Mouse (Mus musculus): ENCODE data around the gene Myt1l. TPM values are rescaled to one million over a fixed set of nuclear protein-coding genes. Genes with fewer than 3 reads are reported as not detected.

Gene Myt1l
- polyA plus RNA-seq, 1 experiment from 2014 or later, result 0.03 TPM

DNA sequence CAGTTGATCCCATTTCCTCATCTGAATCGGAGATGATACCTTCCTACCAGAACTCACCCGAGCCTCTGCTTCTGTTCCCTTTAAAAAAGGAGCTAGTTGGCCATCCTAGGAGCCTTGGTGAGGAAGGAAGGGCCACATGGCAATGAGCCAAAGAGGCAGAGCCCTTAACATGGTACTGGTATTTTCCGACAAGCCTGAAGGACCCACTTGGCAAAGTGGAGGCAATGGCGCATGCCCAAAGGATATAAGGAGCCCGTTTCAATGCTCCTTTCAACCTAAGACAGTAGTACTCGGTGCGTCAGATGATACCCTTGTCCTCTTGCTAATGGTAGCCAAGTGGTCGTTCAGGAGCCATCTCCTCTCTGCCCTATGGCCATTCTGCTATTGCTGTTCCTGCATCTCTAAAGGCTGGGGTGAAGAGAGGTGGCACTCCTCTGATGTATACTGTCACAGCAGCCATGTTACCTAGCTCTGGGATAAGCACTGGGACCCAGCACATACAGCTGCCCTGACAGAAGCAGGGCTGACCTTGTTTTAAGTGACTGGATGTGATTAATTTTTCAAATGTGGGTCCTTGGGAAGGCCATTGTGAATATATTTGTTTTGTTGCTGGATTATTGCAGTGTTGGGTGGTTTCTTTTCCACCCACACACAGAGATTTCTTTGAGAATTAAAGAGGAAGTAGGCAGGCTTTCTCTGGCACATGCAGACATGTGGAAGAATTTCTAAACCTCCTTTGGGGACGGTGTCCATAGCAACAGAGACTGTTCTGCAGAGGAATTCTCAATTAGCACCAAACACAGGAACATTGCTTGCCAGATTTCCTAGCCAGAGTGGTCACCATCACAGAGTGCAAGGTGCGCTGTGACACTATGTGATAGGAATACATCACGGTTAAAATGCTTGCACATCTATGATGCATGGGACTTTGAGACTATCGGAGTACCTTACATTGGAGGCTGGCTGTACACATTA is 169.6 kb downstream of the Myt1l start:
- Histone ChIP-seq H3K27ac (ENCODE audit: low read length) (no peak overlapping the region), H3K9me3 (replicated peaks; ENCODE audit: control insufficient read depth, low read length) (no peaks in the 10 kb centered on the region), H3K4me1 (ENCODE audit: control insufficient read depth, insufficient read depth, low read length) (peaks cover 27% of the 10 kb centered on the region), H3K36me3 (ENCODE audit: control insufficient read depth, insufficient read depth) (no peaks in the 10 kb centered on the region), H3K9ac (ENCODE audit: low read length) (no peak overlapping the region), H3K4me2 (ENCODE audit: low read depth, low read length) (no peak overlapping the region), H3K27me3 (ENCODE audit: control insufficient read depth, insufficient read depth, low read length) (no peaks in the 10 kb centered on the region), H3K4me3 (ENCODE audit: low read length) (no peak overlapping the region)
- 76% methylated on average over 12 of the region's 12 CpGs for WGBS
- ATAC-seq (replicated peaks; ENCODE audit: extremely low read depth, insufficient read depth, low FRiP score), result no peak

DNA sequence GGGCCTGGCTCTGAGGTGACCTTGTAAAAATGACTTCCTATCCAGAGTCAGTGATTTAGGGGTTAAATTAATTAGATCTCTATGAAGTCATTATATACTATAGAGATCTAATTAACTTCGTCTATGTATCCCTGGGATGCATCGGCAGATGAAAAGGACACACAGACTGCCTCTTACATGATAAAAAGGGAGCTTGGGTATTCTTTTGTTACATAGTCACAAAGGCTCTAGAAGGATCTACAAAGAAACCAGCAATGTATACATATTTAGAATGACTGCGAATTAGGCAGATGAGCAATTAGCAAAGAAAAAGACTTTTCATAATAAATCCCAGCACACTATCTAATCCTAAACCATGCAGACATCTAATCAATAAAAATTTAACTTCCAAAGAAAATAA is 170.4 kb downstream of the Myt1l start:
- no peaks in the 10 kb centered on the region for H3K9me3 ChIP-seq (replicated peaks; ENCODE audit: control insufficient read depth, low read length)
- WGBS, result 75% methylated on average over 3 of the region's 3 CpGs
- H3K4me3 ChIP-seq (ENCODE audit: low read length), result no peak overlapping the region
- no peaks in the 10 kb centered on the region for H3K27me3 ChIP-seq (ENCODE audit: control insufficient read depth, insufficient read depth, low read length)
- no peak overlapping the region for H3K9ac ChIP-seq (ENCODE audit: low read length)
- no peak overlapping the region for H3K27ac ChIP-seq (ENCODE audit: low read length)
- no peaks in the 10 kb centered on the region for H3K36me3 ChIP-seq (ENCODE audit: control insufficient read depth, insufficient read depth)
- ATAC-seq (replicated peaks; ENCODE audit: extremely low read depth, insufficient read depth, low FRiP score), result no peak
- no peak overlapping the region for H3K4me2 ChIP-seq (ENCODE audit: low read depth, low read length)
- H3K4me1 ChIP-seq (ENCODE audit: control insufficient read depth, insufficient read depth, low read length), result peaks cover 27% of the 10 kb centered on the region

DNA sequence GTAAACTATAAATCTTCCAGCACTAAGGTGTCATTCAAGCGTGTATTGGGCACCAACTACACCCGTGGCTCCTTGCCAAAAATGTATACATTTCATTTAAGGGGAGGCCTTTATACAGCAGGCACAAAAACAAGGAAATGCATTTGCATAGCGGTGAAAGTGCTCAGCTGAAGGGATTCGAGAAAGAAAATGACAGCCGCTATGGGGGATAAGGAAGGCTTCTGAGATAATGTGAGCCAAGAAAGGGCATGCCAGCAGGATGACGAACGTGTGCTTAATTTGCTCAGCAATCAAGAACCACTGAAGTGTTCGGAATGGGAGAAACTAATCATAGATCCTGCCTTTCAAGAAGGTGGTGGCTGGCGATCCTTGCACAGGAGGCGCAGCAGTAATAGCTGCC is 170.8 kb downstream of the Myt1l start:
- Histone ChIP-seq H3K4me3 (ENCODE audit: low read length) (no peak overlapping the region), H3K27ac (ENCODE audit: low read length) (no peak overlapping the region), H3K4me2 (ENCODE audit: low read depth, low read length) (no peak overlapping the region), H3K4me1 (ENCODE audit: control insufficient read depth, insufficient read depth, low read length) (peaks cover 31% of the 10 kb centered on the region), H3K27me3 (ENCODE audit: control insufficient read depth, insufficient read depth, low read length) (no peaks in the 10 kb centered on the region), H3K9ac (ENCODE audit: low read length) (no peak overlapping the region), H3K36me3 (ENCODE audit: control insufficient read depth, insufficient read depth) (no peaks in the 10 kb centered on the region), H3K9me3 (replicated peaks; ENCODE audit: control insufficient read depth, low read length) (no peaks in the 10 kb centered on the region)
- no peak for ATAC-seq (replicated peaks; ENCODE audit: extremely low read depth, insufficient read depth, low FRiP score)
- 27% methylated on average over 10 of the region's 10 CpGs for WGBS

DNA sequence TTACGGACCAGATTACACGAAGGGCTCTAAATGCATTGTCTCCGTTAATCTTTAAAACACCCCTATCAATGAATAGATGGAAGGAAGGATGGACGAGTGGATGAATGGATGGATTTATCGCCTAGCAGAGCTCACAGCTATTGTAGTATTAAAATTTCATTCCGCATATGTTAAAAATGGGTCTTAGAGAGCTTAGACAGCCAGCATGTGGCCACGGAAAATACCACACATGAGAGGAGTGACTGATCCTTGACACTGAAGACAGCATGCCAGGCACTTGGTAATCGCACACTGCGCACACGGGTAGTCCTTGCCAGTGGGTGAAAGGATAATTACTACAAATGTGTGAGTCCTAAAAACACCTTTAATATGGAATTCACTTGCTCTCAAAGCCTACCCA is 171.2 kb downstream of the Myt1l start:
- no peak for ATAC-seq (replicated peaks; ENCODE audit: extremely low read depth, insufficient read depth, low FRiP score)
- no peak overlapping the region for H3K27ac ChIP-seq (ENCODE audit: low read length)
- H3K4me1 ChIP-seq (ENCODE audit: control insufficient read depth, insufficient read depth, low read length), result peaks cover 30% of the 10 kb centered on the region
- no peaks in the 10 kb centered on the region for H3K27me3 ChIP-seq (ENCODE audit: control insufficient read depth, insufficient read depth, low read length)
- 67% methylated on average over 10 of the region's 10 CpGs for WGBS
- no peaks in the 10 kb centered on the region for H3K36me3 ChIP-seq (ENCODE audit: control insufficient read depth, insufficient read depth)
- no peak overlapping the region for H3K9ac ChIP-seq (ENCODE audit: low read length)
- H3K9me3 ChIP-seq (replicated peaks; ENCODE audit: control insufficient read depth, low read length), result no peaks in the 10 kb centered on the region
- no peak overlapping the region for H3K4me3 ChIP-seq (ENCODE audit: low read length)
- H3K4me2 ChIP-seq (ENCODE audit: low read depth, low read length), result no peak overlapping the region

DNA sequence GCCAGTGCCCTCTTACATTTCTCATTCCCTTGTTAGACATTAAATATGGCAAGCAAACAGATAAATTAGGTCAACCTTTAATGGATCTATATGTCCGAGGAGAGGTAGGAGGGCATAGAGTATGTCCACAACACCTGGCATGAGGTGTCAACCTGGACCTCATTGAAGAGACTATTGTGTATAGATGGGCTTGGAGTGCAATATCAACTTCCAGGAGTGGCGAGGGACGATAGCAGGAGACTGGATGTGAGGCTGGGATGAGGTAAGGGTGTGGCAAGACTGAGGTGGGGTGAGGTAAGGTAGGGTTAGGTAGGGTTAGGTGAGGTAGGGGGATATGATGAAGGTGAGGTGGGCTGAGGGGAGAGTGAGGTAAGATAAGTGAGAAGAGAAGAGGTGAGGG is 171.8 kb downstream of the Myt1l start:
- ATAC-seq (replicated peaks; ENCODE audit: extremely low read depth, insufficient read depth, low FRiP score), result no peak
- Histone ChIP-seq H3K27me3 (ENCODE audit: control insufficient read depth, insufficient read depth, low read length) (no peaks in the 10 kb centered on the region), H3K4me1 (ENCODE audit: control insufficient read depth, insufficient read depth, low read length) (peaks cover 26% of the 10 kb centered on the region), H3K9me3 (replicated peaks; ENCODE audit: control insufficient read depth, low read length) (no peaks in the 10 kb centered on the region), H3K36me3 (ENCODE audit: control insufficient read depth, insufficient read depth) (no peaks in the 10 kb centered on the region), H3K9ac (ENCODE audit: low read length) (no peak overlapping the region), H3K27ac (ENCODE audit: low read length) (no peak overlapping the region), H3K4me3 (ENCODE audit: low read length) (no peak overlapping the region), H3K4me2 (ENCODE audit: low read depth, low read length) (no peak overlapping the region)
- 83% methylated on average over 3 of the region's 3 CpGs for WGBS

DNA sequence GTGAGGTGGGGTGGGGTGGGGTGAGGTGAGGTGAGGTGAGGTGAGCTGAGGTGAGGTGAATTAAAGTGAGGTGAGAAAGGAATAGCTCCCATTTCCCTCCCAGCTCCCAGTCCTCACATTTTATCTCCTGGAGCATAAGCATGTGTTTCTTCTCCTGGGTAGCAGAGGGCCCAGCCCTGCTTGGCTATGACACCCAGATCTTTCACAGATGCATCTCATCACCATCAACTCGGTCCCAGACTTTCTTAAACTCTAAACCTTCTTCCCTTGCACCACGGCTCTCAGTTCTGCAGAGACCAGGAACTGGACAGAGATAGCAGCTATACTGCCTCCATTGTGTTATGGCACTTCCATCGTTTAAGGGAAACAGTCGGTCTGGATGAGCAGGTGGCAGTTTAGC is 172.9 kb downstream of the Myt1l start:
- H3K4me2 ChIP-seq (ENCODE audit: low read depth, low read length), result no peak overlapping the region
- H3K4me3 ChIP-seq (ENCODE audit: low read length), result no peak overlapping the region
- no peak for ATAC-seq (replicated peaks; ENCODE audit: extremely low read depth, insufficient read depth, low FRiP score)
- peaks cover 19% of the 10 kb centered on the region for H3K4me1 ChIP-seq (ENCODE audit: control insufficient read depth, insufficient read depth, low read length)
- no peaks in the 10 kb centered on the region for H3K36me3 ChIP-seq (ENCODE audit: control insufficient read depth, insufficient read depth)
- no peaks in the 10 kb centered on the region for H3K9me3 ChIP-seq (replicated peaks; ENCODE audit: control insufficient read depth, low read length)
- no peak overlapping the region for H3K9ac ChIP-seq (ENCODE audit: low read length)
- no peaks in the 10 kb centered on the region for H3K27me3 ChIP-seq (ENCODE audit: control insufficient read depth, insufficient read depth, low read length)
- H3K27ac ChIP-seq (ENCODE audit: low read length), result no peak overlapping the region
- WGBS, result 58% methylated on average over 4 of the region's 4 CpGs

DNA sequence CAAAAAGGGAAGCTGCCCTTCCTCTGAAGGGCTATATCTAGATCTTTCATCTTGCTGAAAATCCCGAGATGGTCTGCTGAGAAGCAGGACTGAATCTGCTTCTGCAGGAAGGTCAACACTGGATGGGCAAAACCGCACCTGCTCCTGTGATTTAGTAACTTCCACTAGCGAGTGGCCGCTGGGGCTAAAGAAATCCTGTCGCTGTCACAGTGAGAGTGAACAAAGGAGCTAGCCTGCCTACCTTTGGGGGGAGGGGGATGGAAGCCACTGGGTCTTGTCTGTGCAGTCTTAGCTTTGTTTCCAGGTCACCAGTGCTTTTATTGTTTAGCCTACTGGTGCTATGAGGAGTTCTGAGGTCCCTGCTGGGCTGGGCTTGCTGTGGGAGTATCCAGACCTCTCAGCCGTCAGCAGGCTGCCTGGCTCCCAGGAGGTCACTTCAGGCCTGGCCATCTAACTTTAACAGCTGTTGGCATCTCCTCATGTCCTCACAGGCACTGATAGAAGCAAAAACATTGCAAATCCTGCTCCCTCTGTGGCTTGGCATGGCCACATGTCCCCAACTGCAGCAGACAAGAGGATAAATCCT is 173.6 kb downstream of the Myt1l start:
- Histone ChIP-seq H3K9me3 (replicated peaks; ENCODE audit: control insufficient read depth, low read length) (no peaks in the 10 kb centered on the region), H3K4me3 (ENCODE audit: low read length) (no peak overlapping the region), H3K4me1 (ENCODE audit: control insufficient read depth, insufficient read depth, low read length) (peaks cover 19% of the 10 kb centered on the region), H3K27ac (ENCODE audit: low read length) (peak overlapping the region; percentile 39; the same call in 1 of the 2 replicates), H3K4me2 (ENCODE audit: low read depth, low read length) (no peak overlapping the region), H3K9ac (ENCODE audit: low read length) (no peak overlapping the region), H3K36me3 (ENCODE audit: control insufficient read depth, insufficient read depth) (no peaks in the 10 kb centered on the region), H3K27me3 (ENCODE audit: control insufficient read depth, insufficient read depth, low read length) (no peaks in the 10 kb centered on the region)
- 45% methylated on average over 6 of the region's 6 CpGs for WGBS
- ATAC-seq (replicated peaks; ENCODE audit: extremely low read depth, insufficient read depth, low FRiP score), result no peak

DNA sequence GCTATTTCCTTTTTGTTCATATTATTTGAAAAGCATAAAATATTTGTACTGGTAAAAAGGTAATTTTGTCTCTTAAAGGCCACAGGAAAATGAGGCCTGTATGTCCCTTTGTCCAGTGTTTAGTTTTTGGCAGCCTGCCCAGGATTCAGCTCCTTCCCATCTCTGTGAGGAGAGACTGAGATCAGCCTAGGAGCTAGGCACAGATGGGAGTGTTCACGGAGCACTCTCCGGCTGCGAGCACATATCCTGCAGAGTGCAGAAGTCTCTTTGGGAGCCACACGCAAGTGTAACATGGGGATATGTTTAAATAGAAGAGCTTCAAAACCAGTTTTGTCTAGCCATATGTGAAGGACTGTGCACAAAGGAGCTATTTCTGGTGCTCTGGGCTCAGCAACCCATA is 174.4 kb downstream of the Myt1l start:
- 42% methylated on average over 4 of the region's 4 CpGs for WGBS
- Histone ChIP-seq H3K9me3 (replicated peaks; ENCODE audit: control insufficient read depth, low read length) (no peaks in the 10 kb centered on the region), H3K27ac (ENCODE audit: low read length) (no peak overlapping the region), H3K27me3 (ENCODE audit: control insufficient read depth, insufficient read depth, low read length) (no peaks in the 10 kb centered on the region), H3K9ac (ENCODE audit: low read length) (no peak overlapping the region), H3K36me3 (ENCODE audit: control insufficient read depth, insufficient read depth) (no peaks in the 10 kb centered on the region), H3K4me1 (ENCODE audit: control insufficient read depth, insufficient read depth, low read length) (peaks cover 19% of the 10 kb centered on the region), H3K4me2 (ENCODE audit: low read depth, low read length) (no peak overlapping the region), H3K4me3 (ENCODE audit: low read length) (no peak overlapping the region)
- no peak; the same call in 1 of the 2 replicates for ATAC-seq (replicated peaks; ENCODE audit: extremely low read depth, insufficient read depth, low FRiP score)

DNA sequence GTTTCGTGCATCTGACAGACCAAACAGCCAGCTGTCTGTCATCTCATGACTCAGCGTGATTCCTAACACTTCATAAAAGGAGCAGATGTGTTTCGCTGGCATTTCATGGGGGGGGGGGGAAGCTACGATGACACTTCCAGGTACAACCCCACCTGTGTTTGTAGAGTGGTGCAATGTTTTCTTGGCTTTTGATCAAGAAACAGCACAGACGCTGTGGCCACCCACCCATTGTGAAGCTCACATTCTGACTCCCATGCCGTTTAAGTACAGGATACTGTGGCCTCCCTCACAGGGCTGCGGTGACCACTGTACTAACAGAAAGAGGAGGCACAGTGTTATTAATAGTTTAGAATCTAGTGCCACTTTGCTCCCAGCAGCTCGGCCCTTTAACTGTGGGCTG is 175.4 kb downstream of the Myt1l start:
- 70% methylated on average over 8 of the region's 8 CpGs for WGBS
- no peaks in the 10 kb centered on the region for H3K27me3 ChIP-seq (ENCODE audit: control insufficient read depth, insufficient read depth, low read length)
- no peak overlapping the region for H3K27ac ChIP-seq (ENCODE audit: low read length)
- peaks cover 13% of the 10 kb centered on the region for H3K4me1 ChIP-seq (ENCODE audit: control insufficient read depth, insufficient read depth, low read length)
- no peak for ATAC-seq (replicated peaks; ENCODE audit: extremely low read depth, insufficient read depth, low FRiP score)
- no peaks in the 10 kb centered on the region for H3K9me3 ChIP-seq (replicated peaks; ENCODE audit: control insufficient read depth, low read length)
- H3K4me2 ChIP-seq (ENCODE audit: low read depth, low read length), result no peak overlapping the region
- no peak overlapping the region for H3K4me3 ChIP-seq (ENCODE audit: low read length)
- H3K9ac ChIP-seq (ENCODE audit: low read length), result no peak overlapping the region
- H3K36me3 ChIP-seq (ENCODE audit: control insufficient read depth, insufficient read depth), result no peaks in the 10 kb centered on the region

Data from heart, embryonic 16.5 days (tissue).